Mouse (Mus musculus): ENCODE results near the gene Fgfr2. TPM values are rescaled to one million over a fixed set of nuclear protein-coding genes. Genes with fewer than 3 reads are reported as not detected.
A peak's percentile ranks its signal among the peaks of the same experiment; 100 is the strongest.

Gene Fgfr2
- total RNA-seq, 2 experiments from 2014 or later, result 0.26 to 0.51 TPM

GRCm38 (mm10) chr7:131648276-131648675 lies 1474.9 kb downstream of the Fgfr2 start:
- no peak for ATAC-seq (ENCODE audit: poor library complexity, severe bottlenecking)

- ATAC-seq (ENCODE audit: poor library complexity, severe bottlenecking), result no peak
Measured at GRCm38 (mm10) chr7:131647583-131647982, 1475.6 kb downstream of the Fgfr2 start.

GRCm38 (mm10) chr7:131644586-131644985 lies 1478.6 kb downstream of the Fgfr2 start:
- ATAC-seq (ENCODE audit: poor library complexity, severe bottlenecking), result no peak

GRCm38 (mm10) chr7:131644051-131644450 lies 1479.1 kb downstream of the Fgfr2 start:
- no peak for ATAC-seq (ENCODE audit: poor library complexity, severe bottlenecking)

GRCm38 (mm10) chr7:131643341-131643840 lies 1479.8 kb downstream of the Fgfr2 start:
- no peak for ATAC-seq (ENCODE audit: poor library complexity, severe bottlenecking)

GRCm38 (mm10) chr7:131629562-131629961 lies 1493.6 kb downstream of the Fgfr2 start:
- ATAC-seq (ENCODE audit: poor library complexity, severe bottlenecking), result no peak

- ATAC-seq (ENCODE audit: poor library complexity, severe bottlenecking), result no peak
Measured at GRCm38 (mm10) chr7:131628846-131629391, 1494.2 kb downstream of the Fgfr2 start.

- no peak for ATAC-seq (ENCODE audit: poor library complexity, severe bottlenecking)
Measured at GRCm38 (mm10) chr7:131628356-131628755, 1494.8 kb downstream of the Fgfr2 start.

- no peak for ATAC-seq (ENCODE audit: poor library complexity, severe bottlenecking)
Measured at GRCm38 (mm10) chr7:131609677-131610076, 1513.5 kb downstream of the Fgfr2 start.

GRCm38 (mm10) chr7:131608049-131608448 lies 1515.1 kb downstream of the Fgfr2 start:
- no peak for ATAC-seq (ENCODE audit: poor library complexity, severe bottlenecking)

GRCm38 (mm10) chr7:131605481-131605880 lies 1517.7 kb downstream of the Fgfr2 start:
- no peak for ATAC-seq (ENCODE audit: poor library complexity, severe bottlenecking)

GRCm38 (mm10) chr7:131604946-131605345 lies 1518.2 kb downstream of the Fgfr2 start:
- no peak for ATAC-seq (ENCODE audit: poor library complexity, severe bottlenecking)

GRCm38 (mm10) chr7:131603186-131603585 lies 1520.0 kb downstream of the Fgfr2 start:
- no peak for ATAC-seq (ENCODE audit: poor library complexity, severe bottlenecking)

GRCm38 (mm10) chr7:131602106-131602505 lies 1521.0 kb downstream of the Fgfr2 start:
- ATAC-seq (ENCODE audit: poor library complexity, severe bottlenecking), result no peak

GRCm38 (mm10) chr7:131598483-131598824 lies 1524.7 kb downstream of the Fgfr2 start:
- ATAC-seq (ENCODE audit: poor library complexity, severe bottlenecking), result no peak

GRCm38 (mm10) chr7:131597779-131598482 lies 1525.2 kb downstream of the Fgfr2 start:
- ATAC-seq (ENCODE audit: poor library complexity, severe bottlenecking), result no peak

- no peak for ATAC-seq (ENCODE audit: poor library complexity, severe bottlenecking)
Measured at GRCm38 (mm10) chr7:131585551-131585950, 1537.6 kb downstream of the Fgfr2 start.

GRCm38 (mm10) chr7:131582178-131582577 lies 1541.0 kb downstream of the Fgfr2 start:
- no peak for ATAC-seq (ENCODE audit: poor library complexity, severe bottlenecking)

- no peak for ATAC-seq (ENCODE audit: poor library complexity, severe bottlenecking)
Measured at GRCm38 (mm10) chr7:131575246-131575645, 1547.9 kb downstream of the Fgfr2 start.

- ATAC-seq (ENCODE audit: poor library complexity, severe bottlenecking), result no peak; the same call in 1 of the 2 replicates
Measured at GRCm38 (mm10) chr7:131560697-131561042, 1562.5 kb downstream of the Fgfr2 start.

GRCm38 (mm10) chr7:131559986-131560696 lies 1563.0 kb downstream of the Fgfr2 start, which contains the start of gene Bub3:
Gene Bub3, plus strand, starts transcription at chr7:131560222.
- ATAC-seq (ENCODE audit: poor library complexity, severe bottlenecking), result peak; percentile 91

- no peak for ATAC-seq (ENCODE audit: poor library complexity, severe bottlenecking)
Measured at GRCm38 (mm10) chr7:131557751-131558150, 1565.4 kb downstream of the Fgfr2 start.
